Mouse (Mus musculus) CH12.LX (cell line): ENCODE measurements around the gene 4930544D05Rik. TPM values are rescaled to one million over a fixed set of nuclear protein-coding genes. Genes with fewer than 3 reads are reported as not detected.
A peak's percentile ranks its signal among the peaks of the same experiment; 100 is the strongest.

Experiments used
- DNase-seq: peaks from one replicate; pipeline ENCODE4 v3.0.0-alpha.2; 2013; ENCODE audit errors: extremely low read depth
- H3K27ac ChIP-seq: 2 replicates; pipeline ENCODE4 v1.5.1; 2012; ENCODE audit warnings: low read depth, mild to moderate bottlenecking, control low read depth, moderate library complexity; ENCODE audit not compliant: insufficient read depth
- H3K27me3 ChIP-seq: replicated peaks from 2 replicates; pipeline ENCODE3; 2012; ENCODE audit warnings: inconsistent platforms
- H3K36me3 ChIP-seq, 2 experiments: replicated peaks in 1 of 2; 2 replicates each; pipeline versions ENCODE3 to v1.6.1; 2012; ENCODE audit warnings: inconsistent platforms in 1 of 2, low read length in 1 of 2, mild to moderate bottlenecking in 1 of 2, mixed read lengths in 1 of 2, moderate library complexity in 1 of 2; ENCODE audit not compliant: control insufficient read depth in 1 of 2, insufficient read depth in 1 of 2
- H3K4me1 ChIP-seq, 2 experiments: 2 replicates each; pipeline ENCODE4 v1.6.1; 2012; ENCODE audit warnings: inconsistent platforms in 1 of 2, moderate library complexity in 1 of 2; ENCODE audit not compliant: insufficient read depth in 2 of 2, control insufficient read depth in 1 of 2
- H3K4me2 ChIP-seq: 2 replicates; pipeline ENCODE4 v1.6.1; 2012; ENCODE audit warnings: low read depth, mild to moderate bottlenecking, control low read depth; ENCODE audit not compliant: poor library complexity, insufficient read depth, severe bottlenecking
- H3K4me3 ChIP-seq, 3 experiments: fragments of 150-350 bp in 1 of 3; sonication (generic) in 1 of 3; replicated peaks in 1 of 3; 2 replicates each; pipeline versions ENCODE3 to v1.5.1; 2011 to 2012; ENCODE audit warnings: low read depth in 2 of 3, low read length in 2 of 3, mild to moderate bottlenecking in 2 of 3, moderate library complexity in 2 of 3, control low read depth in 1 of 3, improper control_type of control experiment in 1 of 3, inconsistent platforms in 1 of 3, mixed read lengths in 1 of 3; ENCODE audit not compliant: poor library complexity in 1 of 3
- H3K79me2 ChIP-seq: replicated peaks from 2 replicates; pipeline ENCODE4 v1.6.1; 2012; ENCODE audit warnings: mild to moderate bottlenecking, moderate library complexity; ENCODE audit not compliant: control insufficient read depth, poor library complexity, insufficient read depth, severe bottlenecking; ENCODE audit errors: extremely low read depth
- H3K9ac ChIP-seq: 2 replicates; pipeline ENCODE4 v1.6.1; 2012; ENCODE audit warnings: low read depth, mild to moderate bottlenecking, control low read depth, moderate library complexity; ENCODE audit not compliant: insufficient read depth
- H3K9me3 ChIP-seq: replicated peaks from 2 replicates; pipeline ENCODE3; 2012; ENCODE audit warnings: low read length, inconsistent platforms, mixed read lengths
- BHLHE40 ChIP-seq: IDR thresholded peaks from 2 replicates; pipeline ENCODE4 v1.6.1; 2011; ENCODE audit warnings: mild to moderate bottlenecking, low read depth, low read length, improper control_type of control experiment
- CHD1 ChIP-seq: IDR thresholded peaks from 2 replicates; pipeline ENCODE4 v1.6.1; 2012; ENCODE audit warnings: low read depth, low read length, improper control_type of control experiment, inconsistent platforms
- CHD2 ChIP-seq: IDR thresholded peaks from 2 replicates; pipeline ENCODE4 v1.6.1; 2011; ENCODE audit warnings: low read length, improper control_type of control experiment
- CTCF ChIP-seq, 2 experiments: IDR thresholded peaks in 1 of 2; conservative IDR thresholded peaks in 1 of 2; 2 replicates each; pipeline ENCODE4 v1.5.1; 2011 to 2012; ENCODE audit warnings: low read depth in 2 of 2, low read length in 2 of 2, improper control_type of control experiment in 1 of 2, inconsistent platforms in 1 of 2, mild to moderate bottlenecking in 1 of 2, moderate library complexity in 1 of 2
- E2F4 ChIP-seq: IDR thresholded peaks from 2 replicates; pipeline ENCODE4 v1.6.1; 2011; ENCODE audit warnings: low read depth, low read length, improper control_type of control experiment; ENCODE audit not compliant: insufficient replicate concordance
- ELF1 ChIP-seq: IDR thresholded peaks from 2 replicates; pipeline ENCODE4 v1.6.1; 2014; ENCODE audit warnings: low read depth, mild to moderate bottlenecking, inconsistent platforms, low read length, improper control_type of control experiment
- EP300 ChIP-seq: IDR thresholded peaks from 2 replicates; pipeline ENCODE4 v1.6.1; 2011; ENCODE audit warnings: low read length, improper control_type of control experiment
- ETS1 ChIP-seq: conservative IDR thresholded peaks from 2 replicates; pipeline ENCODE4 v1.6.1; 2012; ENCODE audit warnings: low read depth, mild to moderate bottlenecking, inconsistent platforms, low read length, improper control_type of control experiment, moderate library complexity
- GABPA ChIP-seq: IDR thresholded peaks from 2 replicates; pipeline ENCODE4 v1.6.1; 2012; ENCODE audit warnings: low read depth, low read length, improper control_type of control experiment, inconsistent platforms; ENCODE audit not compliant: insufficient replicate concordance
- HCFC1 ChIP-seq: IDR thresholded peaks from 2 replicates; pipeline ENCODE4 v1.6.1; 2012; ENCODE audit warnings: low read depth, mild to moderate bottlenecking, inconsistent platforms, low read length, improper control_type of control experiment
- IRF4 ChIP-seq: IDR thresholded peaks from 2 replicates; pipeline ENCODE4 v1.6.1; 2014; ENCODE audit warnings: low read depth, mild to moderate bottlenecking, inconsistent platforms, low read length, improper control_type of control experiment
- JUN ChIP-seq: IDR thresholded peaks from 2 replicates; pipeline ENCODE4 v1.6.1; 2011; ENCODE audit warnings: low read depth, mild to moderate bottlenecking, low read length, improper control_type of control experiment, moderate library complexity; ENCODE audit not compliant: insufficient read depth
- JUND ChIP-seq: conservative IDR thresholded peaks from 2 replicates; pipeline ENCODE4 v1.6.1; 2011; ENCODE audit warnings: low read depth, low read length, improper control_type of control experiment
- KAT2A ChIP-seq: IDR thresholded peaks from 2 replicates; pipeline ENCODE4 v1.6.1; 2012; ENCODE audit warnings: low read length, improper control_type of control experiment, inconsistent platforms; ENCODE audit not compliant: insufficient replicate concordance
- MAFK ChIP-seq: IDR thresholded peaks from 2 replicates; pipeline ENCODE4 v1.6.1; 2011; ENCODE audit warnings: low read length, improper control_type of control experiment; ENCODE audit not compliant: insufficient replicate concordance
- MAX ChIP-seq: IDR thresholded peaks from 2 replicates; pipeline ENCODE4 v1.6.1; 2011; ENCODE audit warnings: low read length, improper control_type of control experiment
- MAZ ChIP-seq: IDR thresholded peaks from 2 replicates; pipeline ENCODE4 v1.6.1; 2012; ENCODE audit warnings: low read depth, mild to moderate bottlenecking, inconsistent platforms, low read length, improper control_type of control experiment, moderate library complexity
- MEF2A ChIP-seq: IDR thresholded peaks from 2 replicates; pipeline ENCODE4 v1.6.1; 2014; ENCODE audit warnings: low read depth, mild to moderate bottlenecking, inconsistent platforms, low read length, improper control_type of control experiment, borderline replicate concordance
- MXI1 ChIP-seq: IDR thresholded peaks from 2 replicates; pipeline ENCODE4 v1.6.1; 2011; ENCODE audit warnings: mild to moderate bottlenecking, low read depth, low read length, improper control_type of control experiment
- MYC ChIP-seq: IDR thresholded peaks from 2 replicates; pipeline ENCODE4 v1.6.1; 2011; ENCODE audit warnings: low read depth, mild to moderate bottlenecking, improper control_type of control experiment, low read length
- NELFE ChIP-seq: IDR thresholded peaks from 2 replicates; pipeline ENCODE4 v1.6.1; 2011; ENCODE audit warnings: low read depth, low read length, improper control_type of control experiment
- NRF1 ChIP-seq: IDR thresholded peaks from 2 replicates; pipeline ENCODE4 v1.6.1; 2014; ENCODE audit warnings: low read depth, mild to moderate bottlenecking, inconsistent platforms, low read length, improper control_type of control experiment, moderate library complexity
- PAX5 ChIP-seq: IDR thresholded peaks from 2 replicates; pipeline ENCODE4 v1.6.1; 2012; ENCODE audit warnings: low read length, inconsistent platforms, mixed read lengths
- POLR2A ChIP-seq: IDR thresholded peaks from 2 replicates; pipeline ENCODE4 v1.6.1; 2011; ENCODE audit warnings: low read depth, mild to moderate bottlenecking, improper control_type of control experiment, low read length
- POLR2AphosphoS2 ChIP-seq: IDR thresholded peaks from 2 replicates; pipeline ENCODE4 v1.6.1; 2011; ENCODE audit warnings: low read depth, low read length, improper control_type of control experiment
- RAD21 ChIP-seq: IDR thresholded peaks from 2 replicates; pipeline ENCODE4 v1.6.1; 2011; ENCODE audit warnings: low read depth, mild to moderate bottlenecking, low read length, improper control_type of control experiment, moderate library complexity
- RCOR1 ChIP-seq: conservative IDR thresholded peaks from 2 replicates; pipeline ENCODE4 v1.6.1; 2012; ENCODE audit warnings: low read depth, mild to moderate bottlenecking, inconsistent platforms, low read length, improper control_type of control experiment
- SIN3A ChIP-seq: IDR thresholded peaks from 2 replicates; pipeline ENCODE4 v1.6.1; 2012; ENCODE audit warnings: low read length, improper control_type of control experiment, inconsistent platforms
- SMC3 ChIP-seq: IDR thresholded peaks from 2 replicates; pipeline ENCODE4 v1.6.1; 2011; ENCODE audit warnings: low read depth, low read length, improper control_type of control experiment
- TBP ChIP-seq: conservative IDR thresholded peaks from 2 replicates; pipeline ENCODE4 v1.6.1; 2011; ENCODE audit warnings: low read depth, low read length, improper control_type of control experiment
- TCF12 ChIP-seq: IDR thresholded peaks from 2 replicates; pipeline ENCODE4 v1.6.1; 2014; ENCODE audit warnings: low read depth, mild to moderate bottlenecking, inconsistent platforms, low read length, improper control_type of control experiment
- UBTF ChIP-seq: IDR thresholded peaks from 2 replicates; pipeline ENCODE4 v1.6.1; 2012; ENCODE audit warnings: low read depth, mild to moderate bottlenecking, inconsistent platforms, low read length, improper control_type of control experiment, moderate library complexity
- USF1 ChIP-seq: IDR thresholded peaks from 2 replicates; pipeline ENCODE4 v1.6.1; 2014; ENCODE audit warnings: low read depth, mild to moderate bottlenecking, inconsistent platforms, low read length, improper control_type of control experiment
- USF2 ChIP-seq: conservative IDR thresholded peaks from 2 replicates; pipeline ENCODE4 v1.6.1; 2011; ENCODE audit warnings: low read depth, low read length, improper control_type of control experiment
- ZC3H11A ChIP-seq: IDR thresholded peaks from 2 replicates; pipeline ENCODE4 v1.6.1; 2012; ENCODE audit warnings: low read depth, mild to moderate bottlenecking, inconsistent platforms, low read length, improper control_type of control experiment
- ZKSCAN1 ChIP-seq: IDR thresholded peaks from 2 replicates; pipeline ENCODE4 v1.6.1; 2012; ENCODE audit warnings: low read depth, inconsistent platforms, low read length, improper control_type of control experiment, borderline replicate concordance
- ZMIZ1 ChIP-seq: IDR thresholded peaks from 2 replicates; pipeline ENCODE4 v1.6.1; 2012; ENCODE audit warnings: low read depth, mild to moderate bottlenecking, inconsistent platforms, low read length, improper control_type of control experiment
- ZNF384 ChIP-seq: IDR thresholded peaks from 2 replicates; pipeline ENCODE4 v1.6.1; 2012; ENCODE audit warnings: low read depth, low read length, improper control_type of control experiment, inconsistent platforms
- dilution Hi-C: fragments of 300-500 bp; cut with MboI; formaldehyde crosslinking; loops from 2 replicates; pipeline ENCODE4 v1.14.3; 2020; ENCODE audit warnings: low sequenced_read_pairs; ENCODE audit not compliant: extremely low pct_unique_long_range_greater_than_20kb, extremely low pct_ligation_motif_present
- in situ Hi-C: fragments of 300-500 bp; cut with MboI; formaldehyde crosslinking; loops from 3 replicates; pipeline ENCODE4 v1.14.3; 2019; ENCODE audit warnings: low sequenced_read_pairs, low pct_ligation_motif_present, low pct_unique_long_range_greater_than_20kb, mixed read lengths
- polyA plus RNA-seq: library from polyadenylated mRNA; unstranded; fragments of >175 nt; gene quantifications from 2 replicates; pipeline ENCODE4 v1.2.1, GENCODE M21; 2012; ENCODE audit warnings: low read depth; ENCODE audit not compliant: insufficient read length
- total RNA-seq, 2 experiments: library from RNA; depleted of rRNA; stranded (reverse); fragments of 300-350 nt in 1 of 2; fragments of >200 nt in 1 of 2; gene quantifications; 2 replicates each; pipeline ENCODE4 v1.2.3; 2012 to 2014

4930544D05Rik gene
- total and polyA plus RNA-seq, 3 experiments = 0.17 TPM; not detected in 2

DNA sequence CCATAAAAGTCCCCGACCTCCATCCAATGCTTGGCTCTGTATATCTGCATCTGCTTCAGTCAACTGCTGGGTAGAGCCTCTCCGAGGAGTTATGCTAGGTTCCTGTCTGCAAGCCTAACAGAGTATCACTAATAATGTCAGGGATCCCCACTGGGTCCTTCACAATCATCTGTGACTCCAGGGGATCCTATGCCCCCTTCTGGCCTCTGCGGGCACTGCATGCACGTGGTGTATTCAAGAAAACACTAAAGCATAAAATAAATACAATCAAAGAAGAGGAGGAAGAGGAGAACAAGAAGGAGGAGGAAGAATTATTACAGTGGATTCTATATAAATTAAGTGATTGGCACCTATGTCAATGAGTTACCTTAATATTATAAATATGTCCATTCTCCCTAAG is 9.8 kb downstream of the 4930544D05Rik start:
- Histone ChIP-seq H3K79me2 (no peaks in the 10 kb centered on the region), H3K4me2 (no peak overlapping the region), H3K4me3 (no peak overlapping the region), H3K4me1 (peaks cover 0 to 19% of the 10 kb centered on the region in 2 experiments; a peak in 2 of 4 replicates), H3K9me3 (no peaks in the 10 kb centered on the region), H3K9ac (no peak overlapping the region), H3K27me3 (no peaks in the 10 kb centered on the region), H3K27ac (no peak overlapping the region), H3K36me3 (no peaks in the 10 kb centered on the region)
- TF ChIP-seq RCOR1 (no peak), JUN (no peak), MAX (peak; percentile 79), USF2 (no peak), MYC (peak; percentile 96), NELFE (no peak), BHLHE40 (no peak), ZNF384 (no peak), NRF1 (no peak), JUND (no peak), IRF4 (no peak), POLR2A (no peak), SMC3 (peak; percentile 90), EP300 (no peak), USF1 (no peak), SIN3A (no peak), ETS1 (no peak), ZKSCAN1 (no peak), GABPA (no peak), PAX5 (no peak), TBP (no peak), MXI1 (no peak; the same call in 1 of the 2 replicates), KAT2A (no peak), CHD1 (no peak), TCF12 (no peak), UBTF (no peak), E2F4 (no peak), HCFC1 (no peak), MEF2A (no peak), CHD2 (no peak), ZMIZ1 (no peak), RAD21 (peak; percentile 76), ELF1 (no peak), ZC3H11A (peak; percentile 58; the same call in 1 of the 2 replicates), CTCF (conservative IDR thresholded peaks at IDR 0.05 in 1 of 2, IDR thresholded peaks at IDR 0.05 in 1 of 2; ENCODE audit: low read depth in 2 of 2, low read length in 2 of 2) (peak; percentile 88 to 90), MAZ (no peak), POLR2AphosphoS2 (no peak), MAFK (no peak)
- dilution Hi-C loops (no loop called here), in situ Hi-C loops (no loop called here)
- DNase-seq = peak; percentile 78
